Mouse (Mus musculus): ENCODE data around the gene Ccdc73. TPM values are rescaled to one million over a fixed set of nuclear protein-coding genes. Genes with fewer than 3 reads are reported as not detected.
"Not testable (repeated sequence)": the region's sequence is repeated elsewhere in the genome, so short reads cannot be mapped to it uniquely, and the experiment has no call there.

The Ccdc73 gene
- total RNA-seq, 2 experiments from 2014 or later, result 2.8 TPM; not detected in 1

GRCm38 (mm10) chr2:104860426-104860825 is 7.2 kb upstream of the Ccdc73 start:
- intact Hi-C loops (cut with DNase I), result no loop called here
- DNase-seq (ENCODE audit: low spot score in 2 of 2), result no peak

GRCm38 (mm10) chr2:104864176-104864860 is 3.3 kb upstream of the Ccdc73 start:
- intact Hi-C loops (cut with DNase I), result no loop called here

DNA sequence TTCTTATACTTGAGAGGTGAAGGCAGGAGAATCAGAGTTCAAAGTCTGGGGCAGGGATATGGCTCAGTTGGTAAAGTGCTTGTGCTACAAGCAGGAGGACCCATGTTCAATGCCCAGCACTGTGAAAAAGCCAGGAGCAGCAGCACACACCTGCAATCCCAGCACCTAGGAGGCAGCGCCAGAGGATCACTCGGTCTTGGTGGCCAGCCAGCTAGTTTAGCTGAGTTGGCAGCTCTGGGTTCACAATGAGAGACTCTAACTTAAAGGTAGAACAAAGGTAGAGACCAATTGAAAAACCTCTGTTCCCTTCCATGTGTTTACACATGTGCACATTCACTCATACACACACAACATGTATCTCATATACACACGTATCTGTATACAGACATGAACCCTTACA is 1.5 kb downstream of the Ccdc73 start:
- DNase-seq (ENCODE audit: low spot score in 2 of 2), result no peak
- intact Hi-C loops (cut with DNase I), result no loop called here

More at GRCm38 (mm10) chr2:104864176-104864860, 3.3 kb upstream of the Ccdc73 start:
- DNase-seq (ENCODE audit: low spot score in 2 of 2), result no peak

- intact Hi-C loops (cut with DNase I), result no loop called here
- DNase-seq (ENCODE audit: low spot score in 2 of 2), result no peak
Measured at GRCm38 (mm10) chr2:104878794-104879193, 11.2 kb downstream of the Ccdc73 start.

DNA sequence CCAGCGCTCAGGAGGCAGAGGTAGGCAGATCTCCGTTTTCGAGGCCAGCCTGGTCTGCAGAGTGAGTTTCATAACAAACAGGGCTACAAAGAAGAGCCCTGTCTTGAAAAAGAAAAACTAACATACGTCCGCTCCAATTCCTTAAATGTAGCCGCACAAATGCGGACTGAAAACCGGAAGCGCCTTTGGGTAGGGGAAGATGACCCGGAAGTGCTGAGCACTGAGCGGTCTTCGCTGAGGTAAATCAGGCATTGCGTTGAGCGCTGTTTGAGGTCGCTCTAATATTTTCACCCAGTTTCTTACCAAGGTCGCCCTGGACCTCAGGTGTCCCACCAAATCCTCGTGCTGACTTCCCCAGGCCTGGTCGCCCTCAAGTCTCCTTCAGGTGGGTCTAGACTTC is 18.5 kb downstream of the Ccdc73 start:
- intact Hi-C loops (cut with DNase I), result no loop called here
- DNase-seq (ENCODE audit: low spot score in 2 of 2), result no peak

DNA sequence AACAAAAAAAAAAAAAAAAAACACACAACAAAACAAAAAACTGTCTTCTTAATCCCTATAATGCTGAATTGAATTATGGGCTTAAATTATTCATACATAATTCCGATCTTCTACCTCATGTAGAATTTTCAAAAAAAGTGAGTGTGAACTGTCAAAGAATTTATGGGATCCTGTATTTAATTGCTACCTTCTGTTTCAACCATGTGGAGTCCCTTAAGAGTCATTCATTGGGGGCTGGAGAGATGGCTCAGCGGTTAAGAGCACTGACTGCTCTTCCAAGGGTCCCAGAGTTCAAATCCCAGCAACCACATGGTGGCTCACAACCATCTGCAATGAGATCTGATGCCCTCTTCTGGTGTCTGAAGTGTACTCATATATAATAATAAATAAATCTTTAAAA is 19.7 kb downstream of the Ccdc73 start:
- DNase-seq (ENCODE audit: low spot score in 2 of 2); intact Hi-C loops (cut with DNase I): not testable (repeated sequence)

GRCm38 (mm10) chr2:104887882-104888566 is 20.4 kb downstream of the Ccdc73 start:
- peak; percentile 68 to 76 for DNase-seq (ENCODE audit: low spot score in 2 of 2)
- intact Hi-C loops (cut with DNase I), result loop anchor here (2.0 kb wide), 1 partner anchor 343 kb away; no protein-coding TSS in a partner anchor

- intact Hi-C loops (cut with DNase I), result no loop called here
- no peak for DNase-seq (ENCODE audit: low spot score in 2 of 2)
Measured at GRCm38 (mm10) chr2:104899975-104900374, 32.4 kb downstream of the Ccdc73 start.

DNA sequence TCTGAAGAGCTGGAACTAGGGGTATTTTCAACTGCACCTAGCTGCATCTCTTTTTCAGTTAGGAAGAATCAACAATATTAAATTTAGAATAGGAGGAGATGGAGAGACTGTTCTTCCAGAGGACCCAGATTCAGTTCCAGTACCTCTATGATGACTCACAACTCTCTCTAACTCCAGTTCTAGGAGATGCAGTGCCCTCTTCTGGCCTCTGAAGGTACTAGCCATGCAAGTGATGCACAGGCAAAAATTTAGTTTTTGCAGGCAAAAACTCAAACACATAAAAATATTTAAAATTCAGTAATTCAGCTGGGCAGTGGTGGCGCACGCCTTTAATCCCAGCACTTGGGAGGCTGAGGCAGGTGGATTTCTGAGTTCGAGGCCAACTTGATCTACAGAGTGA is 48.1 kb downstream of the Ccdc73 start:
- no peak for DNase-seq (ENCODE audit: low spot score in 2 of 2)
- intact Hi-C loops (cut with DNase I), result no loop called here

DNA sequence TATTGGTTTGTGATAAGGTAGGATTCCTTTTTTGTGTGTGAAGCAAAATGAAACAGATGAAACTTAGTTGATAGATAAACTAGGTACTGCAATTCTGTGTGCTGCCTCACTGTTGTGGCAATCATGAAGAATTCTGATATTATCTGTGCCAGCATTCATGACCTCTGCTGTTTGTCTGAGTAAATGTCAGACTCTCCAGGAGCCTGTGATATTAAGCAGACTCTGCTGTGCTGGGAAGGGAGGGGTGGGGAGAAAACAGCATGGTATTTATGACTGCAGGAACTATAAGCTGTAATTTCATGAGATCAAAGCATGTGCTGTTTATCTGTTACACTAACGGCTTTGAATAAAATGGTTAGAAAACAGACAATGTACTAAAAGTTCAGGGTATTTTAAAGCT is 96.9 kb downstream of the Ccdc73 start:
- no peak for DNase-seq (ENCODE audit: low spot score in 2 of 2)
- intact Hi-C loops (cut with DNase I), result no loop called here

DNA sequence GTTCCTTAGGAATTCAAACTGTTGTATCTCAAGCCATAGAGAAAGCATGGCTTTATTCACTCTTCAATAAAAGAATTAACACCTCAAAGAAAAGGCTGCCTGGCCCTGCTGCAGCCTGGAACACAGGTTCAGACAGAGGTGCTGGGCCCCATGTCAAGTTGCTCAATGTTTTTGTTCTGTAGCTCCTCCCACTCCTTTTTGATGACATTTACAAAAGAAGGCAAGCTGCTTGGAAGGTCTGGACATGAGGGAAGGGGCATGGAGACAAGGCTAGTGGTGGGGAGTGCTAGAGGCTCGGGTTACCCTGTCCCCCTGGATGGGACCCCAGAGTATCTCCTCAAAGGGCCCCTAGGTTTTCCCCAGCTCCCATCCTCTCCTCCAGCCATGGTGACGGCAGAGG is 114.1 kb downstream of the Ccdc73 start:
- intact Hi-C loops (cut with DNase I), result no loop called here

DNA sequence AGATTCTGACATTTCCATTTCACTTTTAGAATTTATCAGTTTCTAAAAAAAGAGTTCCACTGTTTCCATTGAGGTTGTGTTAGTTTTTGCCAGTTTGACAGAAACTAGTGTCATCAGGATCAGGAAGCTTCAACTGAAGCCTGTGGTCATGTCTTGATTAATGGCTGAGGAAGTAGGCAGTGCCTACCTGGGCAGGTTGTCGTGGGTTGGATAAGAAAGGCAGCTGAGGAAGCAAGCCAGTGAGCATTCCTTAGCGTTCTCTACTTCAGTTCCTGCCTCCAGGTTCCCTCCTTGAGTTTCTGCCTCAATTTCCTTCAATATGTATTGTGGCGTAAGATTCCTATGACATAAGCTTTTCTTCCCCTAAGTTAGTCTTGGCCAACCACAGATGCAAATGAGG is 118.2 kb downstream of the Ccdc73 start:
- DNase-seq (ENCODE audit: low spot score in 2 of 2), result no peak
- intact Hi-C loops (cut with DNase I), result no loop called here

More for the DNA sequence above, 114.1 kb downstream of the Ccdc73 start:
- no peak for DNase-seq (ENCODE audit: low spot score in 2 of 2)

GRCm38 (mm10) chr2:104988974-104989373 is 121.4 kb downstream of the Ccdc73 start:
- intact Hi-C loops (cut with DNase I), result no loop called here
- DNase-seq (ENCODE audit: low spot score in 2 of 2), result no peak

DNA sequence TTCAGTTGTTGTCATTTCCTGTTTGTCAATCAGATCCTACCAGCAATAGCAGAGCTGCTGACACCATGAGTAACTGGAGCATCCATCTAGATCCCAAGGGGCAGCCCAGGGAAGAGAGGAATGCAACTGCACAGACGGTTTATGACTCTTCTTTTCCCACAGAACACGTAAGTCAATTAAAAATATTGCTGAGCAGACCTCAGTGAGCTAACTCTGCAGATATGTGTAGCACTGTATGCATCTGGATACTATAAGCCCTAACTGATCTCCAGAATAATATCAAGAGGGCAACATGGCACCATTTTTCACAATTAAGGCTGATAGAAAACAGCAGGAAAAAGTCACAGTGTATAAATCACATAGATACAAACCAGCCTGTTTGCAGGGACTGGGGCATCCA is 126.8 kb downstream of the Ccdc73 start:
- intact Hi-C loops (cut with DNase I), result no loop called here
- no peak for DNase-seq (ENCODE audit: low spot score in 2 of 2)

DNA sequence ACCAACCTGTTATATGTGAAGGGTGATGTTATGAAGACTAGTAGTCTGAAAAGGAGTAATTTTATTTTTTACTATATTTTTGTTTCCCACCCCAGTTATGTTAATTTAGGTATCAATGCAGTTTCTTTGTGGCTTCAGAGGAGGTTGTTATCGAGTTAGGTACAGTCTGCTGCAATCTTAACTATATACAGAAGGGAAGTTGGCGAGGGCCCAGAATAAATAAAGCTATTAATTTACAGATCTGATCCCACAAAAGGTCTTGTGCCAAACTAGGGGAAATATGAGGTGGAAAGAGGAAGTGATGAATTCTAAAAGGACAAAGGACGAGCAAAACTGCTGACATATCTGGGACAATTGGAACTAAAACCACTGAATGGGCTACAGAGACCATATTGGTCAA is 128.6 kb downstream of the Ccdc73 start:
- intact Hi-C loops (cut with DNase I), result no loop called here

GRCm38 (mm10) chr2:105007236-105007635 is 139.6 kb downstream of the Ccdc73 start:
- intact Hi-C loops (cut with DNase I), result no loop called here
- no peak for DNase-seq (ENCODE audit: low spot score in 2 of 2)

More for the DNA sequence above, 128.6 kb downstream of the Ccdc73 start:
- no peak for DNase-seq (ENCODE audit: low spot score in 2 of 2)

DNA sequence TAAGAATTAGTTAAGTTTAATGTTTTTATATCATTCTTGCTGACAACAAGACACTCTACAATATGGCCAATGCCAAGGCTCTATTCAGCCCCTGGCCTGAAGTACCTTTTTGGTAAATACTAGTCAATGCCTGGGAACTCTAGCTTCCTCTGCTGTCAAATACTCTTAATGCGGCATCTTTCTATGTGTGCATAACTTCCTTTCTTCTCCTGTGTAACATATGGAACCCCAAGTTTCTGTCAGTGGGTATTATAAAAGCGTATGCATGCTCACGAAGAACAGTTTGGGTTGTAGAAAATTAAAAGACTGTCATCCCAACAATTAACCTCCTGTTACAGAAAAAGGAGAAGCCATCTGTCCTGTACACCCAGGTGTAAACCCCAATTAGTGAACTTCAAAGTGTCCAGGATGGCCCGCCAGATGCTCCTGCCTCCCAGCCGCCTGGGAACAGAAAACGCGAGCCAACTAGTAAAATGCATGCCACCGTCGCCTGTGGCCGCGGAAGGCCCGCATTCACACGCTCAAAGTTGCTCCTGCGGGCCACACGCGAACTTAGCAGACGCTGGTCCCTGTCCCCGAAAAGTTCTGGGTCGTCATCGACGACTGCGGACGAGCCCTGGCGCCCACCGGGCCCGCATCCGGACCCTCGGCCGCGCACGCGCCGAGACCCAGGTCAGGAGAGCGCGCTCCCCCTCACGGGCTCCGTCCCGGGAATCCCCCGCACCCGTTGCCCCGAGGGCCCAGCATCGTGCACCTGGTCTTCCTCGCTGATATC is 148.8 kb downstream of the Ccdc73 start:
- intact Hi-C loops (cut with DNase I), result loop anchor here (2.0 kb wide), 1 partner anchor 200 kb away; the partner anchor contains the start of gene Qser1
- no peak for DNase-seq (ENCODE audit: low spot score in 2 of 2)

GRCm38 (mm10) chr2:105016967-105017287 is 149.3 kb downstream of the Ccdc73 start, which contains the start of gene Eif3m:
TSS of gene Eif3m (minus strand) at chr2:105017080.
- intact Hi-C loops (cut with DNase I), result loop anchor here (2.0 kb wide), 1 partner anchor 200 kb away; the partner anchor contains the start of gene Qser1
- peak; percentile 92 to 93 for DNase-seq (ENCODE audit: low spot score in 2 of 2)

DNA sequence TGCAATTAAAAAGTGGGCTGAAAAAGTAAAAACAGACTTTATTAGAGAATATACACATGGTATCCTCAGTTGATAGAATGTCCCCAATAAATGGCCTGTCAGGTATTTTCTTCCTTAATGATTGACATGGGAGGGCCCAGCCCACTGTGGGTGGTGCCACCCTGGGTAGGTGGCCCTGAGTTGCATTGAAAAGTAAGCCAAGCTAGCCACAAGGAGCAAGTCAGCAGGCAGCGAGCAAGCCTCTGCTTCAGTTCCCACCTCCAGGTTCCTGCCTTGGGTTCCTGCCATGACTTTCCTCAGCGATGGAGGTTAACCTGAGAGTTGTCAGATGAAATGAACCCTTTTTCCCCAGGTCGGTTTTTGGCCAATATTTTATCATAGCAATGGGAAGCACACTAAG is 150.2 kb downstream of the Ccdc73 start:
- intact Hi-C loops (cut with DNase I), result loop anchor here (2.0 kb wide), 1 partner anchor 201 kb away; the partner anchor contains the start of gene Qser1

DNA sequence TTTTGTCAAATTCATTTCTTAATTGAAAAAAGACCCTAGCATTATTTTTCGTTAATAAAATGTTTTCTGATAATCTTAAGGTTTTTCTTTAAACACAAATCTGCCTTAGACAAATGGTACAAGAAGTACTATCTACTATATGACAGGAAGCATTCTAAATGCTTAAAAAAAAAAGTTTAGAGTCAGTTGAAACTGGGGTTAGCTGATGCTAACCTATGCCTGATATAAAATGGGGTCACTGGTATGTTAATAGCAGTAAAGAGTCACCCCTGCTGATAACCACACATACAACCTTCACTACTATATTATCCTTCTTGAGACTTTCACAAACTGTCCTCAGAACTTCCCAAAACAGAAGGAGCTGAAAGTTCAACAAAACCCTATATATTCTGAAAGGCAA is 151.9 kb downstream of the Ccdc73 start:
- DNase-seq (ENCODE audit: low spot score in 2 of 2), result no peak
- intact Hi-C loops (cut with DNase I), result no loop called here

More for the DNA sequence above, 150.2 kb downstream of the Ccdc73 start:
- DNase-seq (ENCODE audit: low spot score in 2 of 2), result no peak
